Mouse (Mus musculus) olfactory bulb, adult 2 months (tissue): ENCODE data around the gene Cox7a1. TPM values are rescaled to one million over a fixed set of nuclear protein-coding genes. Genes with fewer than 3 reads are reported as not detected.

Source experiments
- H3K27ac ChIP-seq: fragments of 200-500 bp; 2 replicates; pipeline ENCODE4 v1.5.1; 2012; ENCODE audit warnings: low read depth, low read length; ENCODE audit not compliant: insufficient read depth
- H3K4me1 ChIP-seq: fragments of 200-500 bp; 2 replicates; pipeline ENCODE4 v1.6.1; 2012; ENCODE audit warnings: low read length; ENCODE audit not compliant: control insufficient read depth, insufficient read depth
- H3K4me3 ChIP-seq: fragments of 200-500 bp; 2 replicates; pipeline ENCODE4 v1.5.1; 2012; ENCODE audit warnings: mild to moderate bottlenecking, low read depth, low read length, moderate library complexity; ENCODE audit not compliant: insufficient read depth
- CTCF ChIP-seq: fragments of 200-500 bp; IDR thresholded peaks from 2 replicates; pipeline ENCODE4 v1.5.1; 2012; ENCODE audit warnings: low read depth, mild to moderate bottlenecking, low read length, moderate library complexity; ENCODE audit not compliant: insufficient read depth
- POLR2A ChIP-seq: fragments of 200-500 bp; IDR thresholded peaks from 2 replicates; pipeline ENCODE4 v1.6.1; 2012; ENCODE audit warnings: mild to moderate bottlenecking, low read depth, low read length, moderate library complexity; ENCODE audit not compliant: insufficient read depth
- WGBS: fragments of 180-500 bp; shearing (Covaris S2); methylation state at CpG from one replicate; pipeline ENCODE4 v1.1.7; 2018; 5-methylcytosine and 5-hydroxymethylcytosine counted together
- polyA plus RNA-seq: library from polyadenylated mRNA; stranded (reverse); fragments of >200 nt; gene quantifications from 2 replicates; pipeline ENCODE4 v1.2.4, GENCODE M21; 2012; ENCODE audit warnings: low replicate concordance; ENCODE audit not compliant: missing spikeins, insufficient read depth, insufficient read length

Gene Cox7a1
- not detected in 2 replicates for polyA plus RNA-seq

DNA sequence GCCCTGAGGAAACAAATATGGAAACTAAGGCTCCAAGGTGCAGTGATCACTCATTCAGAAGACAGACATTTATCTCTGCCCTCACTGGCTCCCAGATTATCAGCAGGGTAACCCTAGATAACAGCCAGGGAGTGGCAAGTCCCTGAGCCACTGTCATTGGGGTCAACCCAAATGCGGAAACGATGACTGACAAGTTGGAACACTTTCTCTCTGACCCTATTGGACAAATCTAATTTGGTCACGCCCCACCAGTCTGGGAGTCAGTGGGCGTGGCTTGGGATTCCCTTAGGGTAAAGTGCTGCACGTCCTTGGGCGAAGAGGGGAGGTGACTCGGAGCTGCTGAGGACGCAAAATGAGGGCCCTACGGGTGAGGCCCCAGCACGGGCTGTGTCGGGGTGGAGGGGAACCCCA lies at the start of gene Cox7a1:
Gene Cox7a1 (plus strand): TSS at position 266 of the 411 bp plus-strand sequence.
- H3K4me3 ChIP-seq, result no peak within 1 kb of the TSS
- no peak within 1 kb of the TSS for H3K27ac ChIP-seq
- 27% methylated on average over 11 of the region's 11 CpGs for WGBS
- no peak for TF ChIP-seq CTCF
- no peak for TF ChIP-seq POLR2A
- H3K4me1 ChIP-seq, result peaks cover 3% of the 10 kb centered on the region; the same call in 1 of the 2 replicates

DNA sequence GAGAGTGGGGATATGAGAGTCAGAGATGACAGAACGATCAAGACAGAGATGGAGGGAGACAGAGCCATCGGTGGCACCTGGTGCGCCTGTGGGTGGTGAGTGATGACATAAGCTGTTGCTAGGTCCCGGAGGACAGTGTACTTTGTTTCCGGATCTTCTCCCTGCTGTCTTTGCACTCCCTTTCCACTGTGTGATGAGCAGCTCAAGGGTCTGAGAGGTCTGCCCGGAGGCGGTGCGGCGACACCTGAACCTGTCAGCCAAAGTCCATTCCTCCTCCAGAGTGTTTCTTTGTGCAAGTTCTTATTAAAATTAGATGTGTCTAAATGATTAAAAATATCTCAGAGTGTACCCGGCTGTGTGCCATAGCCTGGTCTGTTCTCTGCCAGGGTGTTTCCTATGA lies 47.1 kb upstream of the Cox7a1 start:
- TF ChIP-seq POLR2A (no peak), CTCF (no peak)
- H3K4me1 ChIP-seq, result no peaks in the 10 kb centered on the region
- no peak overlapping the region for H3K27ac ChIP-seq
- WGBS, result 83% methylated on average over 10 of the region's 10 CpGs
- H3K4me3 ChIP-seq, result no peak overlapping the region

DNA sequence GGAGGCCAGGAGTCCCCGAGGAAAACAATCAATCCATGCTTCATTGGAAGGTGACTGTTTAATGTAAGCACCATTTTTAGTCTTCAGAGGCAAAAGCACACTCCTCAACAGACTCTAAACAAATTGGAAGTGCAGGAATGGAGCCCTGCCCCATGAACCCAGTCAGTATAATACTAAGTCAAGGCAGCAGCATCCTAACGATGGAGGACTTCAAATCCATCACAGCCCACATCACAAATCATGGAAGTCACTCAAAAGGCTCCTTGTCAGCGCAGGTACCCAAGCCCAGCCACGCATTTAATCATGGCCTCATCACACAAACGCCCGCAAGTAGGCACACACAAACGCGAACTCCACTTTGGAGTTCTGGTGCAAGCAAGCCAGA lies 40.8 kb upstream of the Cox7a1 start:
- H3K4me3 ChIP-seq, result peak overlapping the region; percentile 72
- WGBS, result 14% methylated on average over 8 of the region's 8 CpGs
- TF ChIP-seq POLR2A (no peak), CTCF (no peak)
- H3K4me1 ChIP-seq, result peaks cover 2% of the 10 kb centered on the region; the same call in 1 of the 2 replicates
- no peak overlapping the region for H3K27ac ChIP-seq

DNA sequence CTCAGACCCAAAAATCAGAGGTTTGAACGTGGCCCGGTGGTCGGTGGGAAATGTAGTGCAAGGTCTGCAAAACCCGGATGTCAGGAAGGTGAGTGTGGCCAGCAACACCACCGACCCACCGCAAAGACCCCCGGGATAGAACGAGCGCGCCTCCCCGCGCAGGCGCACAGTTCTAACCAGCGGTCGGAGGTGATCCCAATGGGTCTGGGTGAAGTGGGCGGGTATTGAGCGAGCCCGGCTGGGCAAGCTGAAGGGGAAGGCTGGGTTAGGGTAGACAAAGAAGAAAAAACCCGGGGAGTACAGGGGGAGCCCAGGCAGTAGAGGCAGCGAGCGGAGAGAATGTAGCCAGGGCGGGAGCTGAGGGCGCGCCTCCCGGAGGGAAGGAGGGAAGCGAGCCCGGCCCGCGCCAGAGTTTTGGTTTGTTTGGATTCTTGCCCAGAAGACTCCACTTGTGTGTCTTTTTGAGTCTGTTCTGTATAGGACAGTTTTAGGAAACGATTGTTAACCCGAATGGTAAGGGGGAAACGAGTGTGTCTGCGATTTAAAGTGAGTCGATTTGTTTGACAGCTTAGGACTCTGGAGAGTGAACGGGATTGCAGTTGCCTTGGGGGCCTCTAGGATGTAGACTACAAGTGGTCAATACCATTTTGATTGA lies 40.3 kb upstream of the Cox7a1 start:
- H3K27ac ChIP-seq, result no peak overlapping the region; the same call in 1 of the 2 replicates
- peak overlapping the region; percentile 72 for H3K4me3 ChIP-seq
- 4% methylated on average over 35 of the region's 35 CpGs for WGBS
- peaks cover 2% of the 10 kb centered on the region; the same call in 1 of the 2 replicates for H3K4me1 ChIP-seq
- peak; percentile 47; the same call in 1 of the 2 replicates for TF ChIP-seq POLR2A
- no peak for TF ChIP-seq CTCF

GRCm38 (mm10) chr7:30147011-30147410 lies 36.9 kb upstream of the Cox7a1 start:
- no peak for TF ChIP-seq POLR2A
- no peak for TF ChIP-seq CTCF
- no peak overlapping the region for H3K27ac ChIP-seq
- 99% methylated on average over 5 of the region's 5 CpGs for WGBS
- H3K4me3 ChIP-seq, result no peak overlapping the region
- H3K4me1 ChIP-seq, result peaks cover 2% of the 10 kb centered on the region; the same call in 1 of the 2 replicates

DNA sequence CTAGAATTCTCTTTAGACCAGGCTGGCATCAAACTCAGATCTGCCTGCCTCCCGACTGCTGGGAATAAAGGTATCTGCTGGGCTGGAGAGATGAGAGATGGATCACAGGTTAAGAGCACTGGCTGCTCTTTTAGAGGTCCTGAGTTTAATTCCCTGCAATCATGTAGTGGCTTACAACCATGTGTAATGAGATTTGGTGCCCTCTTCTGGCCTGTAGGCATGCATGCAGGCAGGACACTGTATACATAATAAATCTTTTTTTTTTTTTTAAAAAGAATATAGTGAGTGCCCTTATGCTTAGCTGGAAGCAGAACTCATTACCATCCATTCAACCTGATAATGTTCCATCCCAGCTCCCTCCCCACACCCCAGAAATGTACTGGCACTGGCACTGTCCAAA lies 29.9 kb upstream of the Cox7a1 start:
- WGBS, result 93% methylated on average over 1 of the region's 1 CpGs
- Histone ChIP-seq H3K27ac (no peak overlapping the region), H3K4me3 (no peak overlapping the region), H3K4me1 (no peaks in the 10 kb centered on the region)
- TF ChIP-seq POLR2A (no peak), CTCF (no peak)

DNA sequence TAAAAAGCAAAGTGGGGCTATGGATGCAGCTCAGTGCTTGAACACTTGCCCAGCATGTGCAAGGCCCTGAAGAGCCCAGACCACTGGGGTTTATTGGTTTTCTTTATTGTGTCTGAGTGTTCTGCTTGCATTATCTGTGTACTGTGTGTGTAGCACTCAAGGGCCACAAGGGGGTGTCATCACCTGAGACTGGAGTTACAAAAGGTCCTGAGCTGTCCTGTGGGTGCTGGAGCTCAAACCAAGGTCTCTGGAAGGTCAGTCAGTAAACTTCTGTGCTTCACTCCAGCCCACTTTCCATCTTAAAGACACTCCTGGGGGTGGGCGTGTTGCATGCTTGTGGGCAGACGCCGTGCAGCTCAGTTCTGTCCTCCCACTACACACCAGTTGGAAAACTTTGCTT lies 28.4 kb upstream of the Cox7a1 start:
- 73% methylated on average over 3 of the region's 3 CpGs for WGBS
- TF ChIP-seq POLR2A (no peak), CTCF (no peak)

GRCm38 (mm10) chr7:30163113-30163512 lies 20.8 kb upstream of the Cox7a1 start:
- H3K27ac ChIP-seq, result no peak overlapping the region
- TF ChIP-seq POLR2A (no peak), CTCF (no peak)
- H3K4me1 ChIP-seq, result no peaks in the 10 kb centered on the region
- H3K4me3 ChIP-seq, result no peak overlapping the region
- 84% methylated on average over 5 of the region's 5 CpGs for WGBS

More for the DNA sequence above, 28.4 kb upstream of the Cox7a1 start:
- H3K27ac ChIP-seq, result no peak overlapping the region
- H3K4me3 ChIP-seq, result no peak overlapping the region
- no peaks in the 10 kb centered on the region for H3K4me1 ChIP-seq

GRCm38 (mm10) chr7:30164745-30165144 lies 19.2 kb upstream of the Cox7a1 start:
- 97% methylated on average over 2 of the region's 2 CpGs for WGBS
- Histone ChIP-seq H3K27ac (no peak overlapping the region), H3K4me1 (no peaks in the 10 kb centered on the region), H3K4me3 (no peak overlapping the region)
- TF ChIP-seq POLR2A (no peak), CTCF (no peak)
